Mouse (Mus musculus) kidney, adult 2 months (tissue): ENCODE data around the gene Aldh3b3. TPM values are rescaled to one million over a fixed set of nuclear protein-coding genes. Genes with fewer than 3 reads are reported as not detected.
"Not testable (repeated sequence)": the region's sequence is repeated elsewhere in the genome, so short reads cannot be mapped to it uniquely, and the experiment has no call there.

Experiments used
- DNase-seq: peaks from one replicate; pipeline ENCODE4 v3.0.0; 2021
- H3K27ac ChIP-seq: fragments of 200-500 bp; 2 replicates; pipeline ENCODE4 v1.5.1; 2012; ENCODE audit warnings: low read depth, low read length, control low read depth, inconsistent platforms; ENCODE audit not compliant: insufficient read depth
- H3K27me3 ChIP-seq: fragments of 200-500 bp; replicated peaks from 2 replicates; pipeline ENCODE4 v1.6.1; 2012; ENCODE audit warnings: mild to moderate bottlenecking, moderate library complexity, low read length, inconsistent platforms; ENCODE audit not compliant: control insufficient read depth, insufficient read depth
- H3K36me3 ChIP-seq: fragments of 200-500 bp; 2 replicates; pipeline ENCODE4 v1.6.1; 2012; ENCODE audit warnings: mild to moderate bottlenecking, moderate library complexity, low read length, inconsistent platforms; ENCODE audit not compliant: control insufficient read depth, insufficient read depth
- H3K4me1 ChIP-seq: fragments of 200-500 bp; 2 replicates; pipeline ENCODE4 v1.6.1; 2011; ENCODE audit warnings: low read length; ENCODE audit not compliant: control insufficient read depth, insufficient read depth
- H3K4me3 ChIP-seq: fragments of 200-500 bp; 2 replicates; pipeline ENCODE4 v1.5.1; 2011; ENCODE audit warnings: mild to moderate bottlenecking, low read depth, low read length, control low read depth; ENCODE audit not compliant: insufficient read depth
- CTCF ChIP-seq: fragments of 200-500 bp; conservative IDR thresholded peaks from 2 replicates; pipeline ENCODE4 v1.5.1; 2011; ENCODE audit warnings: low read depth, mild to moderate bottlenecking, control low read depth, low read length, moderate library complexity, mixed read lengths; ENCODE audit not compliant: insufficient read depth, insufficient read length
- POLR2A ChIP-seq: fragments of 200-500 bp; IDR thresholded peaks from one replicate; pipeline ENCODE4 v1.6.1; 2011; ENCODE audit warnings: low read depth, low read length, control low read depth
- WGBS: fragments of 180-500 bp; shearing (Covaris S2); methylation state at CpG from one replicate; pipeline ENCODE4 v1.1.7; 2018; 5-methylcytosine and 5-hydroxymethylcytosine counted together
- polyA plus RNA-seq: library from polyadenylated mRNA; depleted of rRNA; stranded (reverse); fragments of >200 nt; gene quantifications from 2 replicates; pipeline ENCODE4 v1.2.3, GENCODE M21; 2012

The Aldh3b3 gene
- polyA plus RNA-seq, 1 experiment, result 4.7 TPM

GRCm38 (mm10) chr19:3959030-3959429 lies 585 bp downstream of the Aldh3b3 start:
- DNase-seq, result peak; percentile 91
- Histone ChIP-seq H3K36me3 (no peaks in the 10 kb centered on the region), H3K4me1 (peaks cover 10% of the 10 kb centered on the region), H3K27me3 (no peaks in the 10 kb centered on the region), H3K4me3 (no peak overlapping the region), H3K27ac (peak overlapping the region; percentile 14; the same call in 1 of the 2 replicates)
- TF ChIP-seq CTCF (no peak), POLR2A (no peak)

DNA sequence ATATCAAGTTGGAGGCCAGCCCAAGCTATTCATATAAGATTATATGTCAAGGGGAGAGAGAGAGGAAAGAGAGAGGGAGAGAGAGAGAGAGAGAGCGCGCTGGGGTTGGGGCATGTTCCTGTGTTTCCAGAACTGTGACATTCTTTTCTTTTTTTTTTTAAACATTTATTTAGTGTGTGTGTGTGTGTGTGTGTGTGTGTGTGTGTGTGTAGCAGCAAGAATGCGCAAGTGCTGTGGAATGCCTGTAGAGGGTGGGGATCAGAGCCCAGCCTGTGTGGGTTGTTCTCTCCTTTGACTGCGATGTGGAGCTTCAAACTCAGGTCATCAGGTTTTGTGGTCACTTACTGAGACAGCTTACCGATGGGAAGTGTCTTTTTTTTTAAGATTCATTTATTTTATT lies 1.8 kb downstream of the Aldh3b3 start:
- no peak overlapping the region for H3K4me3 ChIP-seq
- no peak overlapping the region for H3K27ac ChIP-seq
- no peak for DNase-seq
- H3K36me3 ChIP-seq, result no peaks in the 10 kb centered on the region
- no peaks in the 10 kb centered on the region for H3K27me3 ChIP-seq
- H3K4me1 ChIP-seq, result peaks cover 10% of the 10 kb centered on the region
- no peak for TF ChIP-seq POLR2A
- TF ChIP-seq CTCF, result no peak
- WGBS, result 66% methylated on average over 5 of the region's 5 CpGs

DNA sequence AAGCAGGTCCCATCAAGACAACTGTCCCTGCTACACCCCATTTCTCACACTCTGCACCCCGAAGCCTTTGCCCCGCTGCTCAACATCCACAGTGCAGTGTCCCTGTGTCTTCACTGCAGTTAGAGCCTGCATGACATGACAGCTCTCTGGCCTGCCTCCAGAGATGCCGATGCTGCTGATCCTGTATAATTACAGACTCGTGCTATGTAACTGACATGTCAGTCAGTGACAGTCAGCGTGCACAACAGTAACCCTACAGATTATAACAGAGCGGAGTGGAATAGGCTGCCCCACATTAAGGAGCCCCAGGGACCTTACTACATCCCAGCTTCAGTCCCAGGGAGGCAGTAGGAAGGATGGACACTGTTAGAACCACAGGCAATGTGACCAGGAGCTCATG lies 3.4 kb downstream of the Aldh3b3 start:
- not testable (repeated sequence) for H3K27ac ChIP-seq, H3K27me3 ChIP-seq, H3K4me1 ChIP-seq, H3K36me3 ChIP-seq, DNase-seq, H3K4me3 ChIP-seq
- 95% methylated on average over 6 of the region's 6 CpGs for WGBS

GRCm38 (mm10) chr19:3962469-3962868 lies 4.0 kb downstream of the Aldh3b3 start:
- TF ChIP-seq CTCF, result peak; percentile 23; the same call in 1 of the 2 replicates
- TF ChIP-seq POLR2A, result no peak
- Histone ChIP-seq H3K27me3 (no peaks in the 10 kb centered on the region), H3K27ac (no peak overlapping the region), H3K36me3 (no peaks in the 10 kb centered on the region), H3K4me1 (peaks cover 6% of the 10 kb centered on the region), H3K4me3 (no peak overlapping the region)
- DNase-seq, result no peak
- 37% methylated on average over 2 of the region's 2 CpGs for whole genome bisulfite sequencing

GRCm38 (mm10) chr19:3964030-3964429 lies 5.6 kb downstream of the Aldh3b3 start:
- H3K27me3 ChIP-seq, result no peaks in the 10 kb centered on the region
- WGBS, result 68% methylated on average over 4 of the region's 4 CpGs
- H3K36me3 ChIP-seq, result no peaks in the 10 kb centered on the region
- no peak overlapping the region for H3K4me3 ChIP-seq
- H3K27ac ChIP-seq, result no peak overlapping the region
- no peak for DNase-seq
- H3K4me1 ChIP-seq, result no peaks in the 10 kb centered on the region
- peak; percentile 25; the same call in 1 of the 2 replicates for TF ChIP-seq CTCF
- TF ChIP-seq POLR2A, result no peak

GRCm38 (mm10) chr19:3966330-3967075 lies 8.1 kb downstream of the Aldh3b3 start:
- Histone ChIP-seq H3K4me1 (no peaks in the 10 kb centered on the region), H3K27ac (no peak overlapping the region), H3K27me3 (no peaks in the 10 kb centered on the region), H3K4me3 (no peak overlapping the region), H3K36me3 (no peaks in the 10 kb centered on the region)
- no peak for DNase-seq
- no peak for TF ChIP-seq POLR2A
- no peak for TF ChIP-seq CTCF
- WGBS, result 74% methylated on average over 11 of the region's 11 CpGs

GRCm38 (mm10) chr19:3967258-3967657 lies 8.8 kb downstream of the Aldh3b3 start:
- H3K27me3 ChIP-seq, result no peaks in the 10 kb centered on the region
- TF ChIP-seq POLR2A (no peak), CTCF (no peak)
- WGBS, result 82% methylated on average over 3 of the region's 3 CpGs
- H3K36me3 ChIP-seq, result no peaks in the 10 kb centered on the region
- H3K4me3 ChIP-seq, result no peak overlapping the region
- H3K4me1 ChIP-seq, result no peaks in the 10 kb centered on the region
- DNase-seq, result no peak
- H3K27ac ChIP-seq, result no peak overlapping the region
